Mouse (Mus musculus) c-Kit-positive CD71-negative TER-119-negative erythroid progenitor cells, embryonic 14.5 days (primary cell): ENCODE measurements around the gene Ddhd1.

Experiments
- DNase-seq: peaks from one replicate; pipeline ENCODE4 v3.0.0-alpha.2; 2013; ENCODE audit warnings: low read depth

Gene Ddhd1

GRCm38 (mm10) chr14:45644786-45645185 lies 13.2 kb downstream of the Ddhd1 start:
- DNase-seq = no peak

- DNase-seq = no peak
Measured at GRCm38 (mm10) chr14:45644202-45644601, 13.7 kb downstream of the Ddhd1 start.

- DNase-seq = no peak
Measured at GRCm38 (mm10) chr14:45643461-45643860, 14.5 kb downstream of the Ddhd1 start.

- no peak for DNase-seq
Measured at GRCm38 (mm10) chr14:45642795-45643194, 15.1 kb downstream of the Ddhd1 start.

- DNase-seq = no peak
Measured at GRCm38 (mm10) chr14:45642217-45642616, 15.7 kb downstream of the Ddhd1 start.

GRCm38 (mm10) chr14:45638717-45639116 lies 19.2 kb downstream of the Ddhd1 start:
- no peak for DNase-seq

GRCm38 (mm10) chr14:45635496-45635895 lies 22.4 kb downstream of the Ddhd1 start:
- no peak for DNase-seq

GRCm38 (mm10) chr14:45632756-45633537 lies 25.0 kb downstream of the Ddhd1 start:
- no peak for DNase-seq

- no peak for DNase-seq
Measured at GRCm38 (mm10) chr14:45630544-45630943, 27.4 kb downstream of the Ddhd1 start.

GRCm38 (mm10) chr14:45629938-45630337 lies 28.0 kb downstream of the Ddhd1 start:
- no peak for DNase-seq

GRCm38 (mm10) chr14:45618351-45618750 lies 39.6 kb downstream of the Ddhd1 start:
- no peak for DNase-seq

- DNase-seq = no peak
Measured at GRCm38 (mm10) chr14:45616526-45616925, 41.4 kb downstream of the Ddhd1 start.

GRCm38 (mm10) chr14:45615776-45616175 lies 42.2 kb downstream of the Ddhd1 start:
- no peak for DNase-seq

- DNase-seq = no peak
Measured at GRCm38 (mm10) chr14:45614822-45615221, 43.1 kb downstream of the Ddhd1 start.

GRCm38 (mm10) chr14:45614406-45614805 lies 43.5 kb downstream of the Ddhd1 start:
- DNase-seq = no peak

GRCm38 (mm10) chr14:45611654-45612053 lies 46.3 kb downstream of the Ddhd1 start:
- DNase-seq = no peak

GRCm38 (mm10) chr14:45602002-45602401 lies 55.9 kb downstream of the Ddhd1 start:
- no peak for DNase-seq

GRCm38 (mm10) chr14:45600587-45600986 lies 57.4 kb downstream of the Ddhd1 start:
- no peak for DNase-seq

GRCm38 (mm10) chr14:45597855-45598254 lies 60.1 kb downstream of the Ddhd1 start:
- DNase-seq = no peak

- DNase-seq = no peak
Measured at GRCm38 (mm10) chr14:45593261-45593660, 64.7 kb downstream of the Ddhd1 start.

GRCm38 (mm10) chr14:45588403-45588802 lies 69.5 kb downstream of the Ddhd1 start:
- DNase-seq = no peak

- DNase-seq = no peak
Measured at GRCm38 (mm10) chr14:45587536-45587935, 70.4 kb downstream of the Ddhd1 start.

- no peak for DNase-seq
Measured at GRCm38 (mm10) chr14:45583494-45584027, 74.4 kb downstream of the Ddhd1 start.
